Mouse (Mus musculus) lung, postnatal 4 days (tissue): ENCODE measurements around the gene Vps41.

ENCODE experiments used
- DNase-seq, 2 experiments: peaks; one replicate each; pipeline ENCODE4 v3.0.0; 2021

The Vps41 gene

DNA sequence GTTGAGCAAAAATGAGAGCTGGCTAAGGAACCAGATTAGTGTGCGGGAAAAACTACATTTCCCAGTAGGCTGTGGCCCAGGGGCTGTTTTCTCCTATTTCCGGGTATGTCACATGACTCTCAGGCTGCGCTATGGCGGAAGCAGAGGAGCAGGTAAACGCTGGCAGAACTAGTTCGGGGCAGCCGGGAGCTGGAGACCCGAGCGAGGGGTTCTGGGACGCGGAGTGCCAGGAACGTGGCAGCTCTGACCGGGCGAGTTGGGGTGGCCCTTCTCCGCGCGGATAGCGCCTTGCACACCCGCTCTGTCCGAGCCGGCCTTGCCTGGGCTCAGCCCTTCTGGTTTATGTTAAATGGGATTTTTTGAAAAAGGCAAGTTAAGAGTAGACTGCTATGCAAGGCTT, at the start of gene Vps41:
Vps41 (plus strand) TSS at position 102 of the 400 bp plus-strand sequence.
- peak; percentile 78 to 80 for DNase-seq

GRCm38 (mm10) chr13:18698518-18699065, 18.5 kb upstream of the Vps41 start:
- DNase-seq, result no peak

DNA sequence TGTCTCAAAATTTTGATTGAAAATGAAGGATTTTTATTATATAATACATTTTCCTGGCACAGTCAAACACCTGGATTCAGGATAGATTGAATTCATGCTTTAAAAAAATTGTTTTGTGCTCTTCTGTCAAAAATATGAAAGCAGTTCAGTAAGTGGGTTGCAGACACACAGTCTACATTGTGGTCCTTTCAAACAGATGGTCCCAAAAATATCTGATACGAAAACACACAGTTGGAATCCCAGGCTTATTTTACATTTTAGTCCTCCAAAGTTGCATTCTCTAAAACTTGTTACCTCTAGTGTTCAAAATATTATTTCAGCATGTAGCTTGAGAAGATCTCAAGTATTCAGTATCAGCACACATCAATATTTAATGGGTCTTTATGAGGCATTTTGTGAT, 5.4 kb upstream of the Vps41 start:
- no peak for DNase-seq

DNA sequence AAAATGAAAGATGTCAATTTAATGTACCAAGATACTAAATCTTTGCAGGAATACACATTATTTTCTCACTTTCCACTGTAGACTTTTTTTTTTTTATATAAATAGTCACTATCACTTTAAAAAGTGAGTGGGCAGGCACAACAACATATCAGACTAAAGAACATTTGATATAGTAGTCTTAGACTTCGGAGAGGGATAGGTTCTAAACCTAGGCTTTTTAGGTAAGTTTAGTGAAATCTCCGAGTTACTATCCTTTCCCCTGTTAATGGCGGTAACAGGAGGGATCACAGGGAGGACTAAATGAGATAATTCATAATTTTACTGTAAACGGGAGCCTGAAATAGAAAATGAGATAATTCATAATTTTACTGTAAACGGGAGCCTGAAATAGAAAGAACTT, 379 bp upstream of the Vps41 start:
- no peak for DNase-seq

DNA sequence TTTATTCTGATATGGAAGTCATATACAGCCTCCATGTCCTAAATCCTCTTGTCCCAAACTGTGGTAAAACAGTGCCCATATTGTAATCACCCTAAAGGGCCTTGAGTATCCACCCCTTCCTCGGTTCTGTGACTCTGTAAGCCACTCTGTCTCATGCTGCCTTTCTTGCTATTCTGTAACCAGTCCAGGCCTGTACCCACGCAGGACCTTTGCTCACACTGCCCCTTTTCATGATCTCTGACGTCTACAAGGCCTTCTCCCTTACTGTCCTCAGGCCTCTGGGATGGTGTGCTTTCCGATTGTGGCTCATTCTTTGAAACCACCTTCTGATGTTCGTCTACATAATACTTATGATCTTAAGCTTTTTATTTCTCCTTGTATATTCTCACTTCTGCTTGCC, 1.4 kb downstream of the Vps41 start:
- no peak for DNase-seq

GRCm38 (mm10) chr13:18730666-18731065, 13.6 kb downstream of the Vps41 start:
- DNase-seq, result no peak

DNA sequence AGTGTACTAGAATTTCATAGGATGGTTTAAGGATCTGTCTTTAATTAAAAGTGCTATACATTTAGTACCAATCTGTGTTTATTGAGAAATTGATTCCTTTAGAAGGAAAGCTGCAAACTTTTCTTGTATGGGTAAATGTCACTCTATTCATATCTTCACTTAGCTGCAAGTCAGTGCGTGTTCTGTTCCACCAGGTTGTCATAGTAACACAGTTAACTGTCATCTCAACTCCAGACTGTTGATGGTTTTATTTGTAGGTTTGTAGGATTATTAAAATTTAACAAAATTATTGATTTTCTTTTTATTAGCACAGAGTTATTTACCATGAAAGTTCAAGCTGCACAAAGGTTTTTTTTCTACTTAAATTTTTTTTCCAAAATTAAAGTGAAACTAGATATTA, 19.5 kb downstream of the Vps41 start:
- no peak for DNase-seq

- DNase-seq, result no peak
Observed at GRCm38 (mm10) chr13:18743575-18744265, 26.6 kb downstream of the Vps41 start.

DNA sequence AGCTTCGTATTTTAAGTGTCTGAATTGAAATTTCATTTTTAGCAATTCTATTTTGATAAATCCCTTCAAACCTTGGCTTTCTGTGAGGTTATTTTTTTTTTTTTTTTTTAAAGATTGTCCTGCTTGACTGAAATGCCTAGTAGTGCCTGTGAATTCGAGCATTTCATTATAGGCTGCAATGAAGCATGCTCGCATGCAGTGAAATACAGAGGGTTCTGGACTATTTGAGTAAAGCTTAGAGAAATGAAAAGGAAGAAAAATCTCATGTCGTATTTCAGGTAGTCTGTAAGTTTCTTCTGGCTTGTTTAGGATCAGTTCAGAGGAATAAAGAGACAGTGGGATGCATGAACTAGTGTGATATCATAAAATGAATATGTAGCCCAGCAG, 27.2 kb downstream of the Vps41 start:
- DNase-seq, result no peak

DNA sequence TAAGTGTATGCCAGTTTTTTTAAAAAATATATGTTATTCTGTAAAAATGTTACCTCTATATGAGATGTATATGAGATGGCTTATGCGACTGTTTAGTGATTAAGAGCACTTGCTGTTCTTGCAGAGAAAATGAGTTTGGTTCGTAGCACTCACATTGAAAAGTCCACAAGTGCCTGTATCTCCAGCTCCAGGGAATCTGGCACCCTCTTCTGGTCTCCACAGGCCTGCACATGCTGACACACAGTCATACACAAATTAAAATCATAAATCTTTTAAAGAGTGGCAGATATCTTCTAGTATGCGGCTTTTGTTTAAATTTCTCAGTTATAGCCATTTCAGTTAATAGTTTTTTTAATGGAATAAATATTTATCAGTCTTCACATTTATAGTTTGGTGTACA, 40.9 kb downstream of the Vps41 start:
- DNase-seq, result no peak

- no peak for DNase-seq
Observed at GRCm38 (mm10) chr13:18759361-18760056, 42.4 kb downstream of the Vps41 start.

- DNase-seq, result no peak
Observed at GRCm38 (mm10) chr13:18761452-18761851, 44.4 kb downstream of the Vps41 start.

DNA sequence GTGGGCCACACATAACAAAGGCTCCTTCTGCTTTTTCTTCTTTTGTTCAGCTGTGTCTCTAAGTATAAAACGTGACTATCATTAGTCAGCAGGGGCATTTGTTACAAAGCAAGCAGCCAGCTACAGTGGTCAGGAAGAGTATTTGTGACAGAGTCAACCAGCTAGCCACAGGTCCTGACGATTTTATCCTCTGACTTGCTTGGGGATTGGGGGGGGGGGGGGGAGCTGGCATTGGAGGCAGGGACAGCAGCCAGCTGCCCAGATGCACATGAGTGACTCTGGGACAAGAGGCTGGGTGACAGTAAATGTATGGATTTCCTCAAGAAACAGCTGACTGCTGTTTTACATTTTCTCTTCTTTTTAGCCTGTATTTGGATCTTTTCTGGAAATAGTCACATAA, 50.8 kb downstream of the Vps41 start:
- DNase-seq, result no peak

DNA sequence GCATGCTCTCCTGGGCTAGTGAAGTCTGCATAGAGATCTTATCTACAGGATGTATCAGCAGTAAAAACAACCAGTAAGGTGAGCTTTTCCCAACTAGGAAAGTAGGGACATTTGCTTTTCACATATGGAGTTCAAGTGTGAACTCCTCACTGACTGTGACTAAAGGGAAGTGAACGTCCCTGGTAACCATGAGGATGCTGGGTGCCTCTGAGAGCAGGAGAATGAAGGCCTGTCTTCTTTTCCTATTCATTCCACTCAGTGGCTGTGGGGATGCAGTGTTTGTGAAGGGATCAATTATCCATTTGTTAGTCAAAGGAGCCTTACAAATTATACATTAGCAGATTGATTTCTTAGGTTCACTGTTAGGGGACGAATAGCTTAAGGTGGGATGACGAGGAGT, 51.4 kb downstream of the Vps41 start:
- no peak for DNase-seq

- DNase-seq, result no peak
Observed at GRCm38 (mm10) chr13:18773437-18774198, 56.5 kb downstream of the Vps41 start.

DNA sequence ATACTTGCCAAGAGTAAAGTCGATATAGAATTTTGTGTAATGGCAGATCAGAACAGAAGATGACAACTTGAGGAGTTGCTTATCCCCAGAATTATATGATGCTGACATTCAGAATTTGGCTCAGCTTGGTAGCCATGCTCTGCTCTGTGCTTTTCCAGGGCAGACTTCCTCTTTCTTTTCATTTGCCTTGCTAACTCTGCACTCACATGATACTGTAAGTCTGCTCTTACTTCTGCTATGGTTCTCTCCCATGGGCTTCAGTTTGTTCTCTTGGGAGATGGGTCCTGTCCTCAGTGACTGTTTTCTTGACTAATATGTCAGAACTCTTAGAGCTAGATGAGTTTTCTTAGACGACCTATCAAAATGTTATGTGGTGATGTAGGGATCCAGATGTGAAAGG, 64.2 kb downstream of the Vps41 start:
- no peak for DNase-seq

- DNase-seq, result no peak
Observed at GRCm38 (mm10) chr13:18785702-18786101, 68.6 kb downstream of the Vps41 start.

DNA sequence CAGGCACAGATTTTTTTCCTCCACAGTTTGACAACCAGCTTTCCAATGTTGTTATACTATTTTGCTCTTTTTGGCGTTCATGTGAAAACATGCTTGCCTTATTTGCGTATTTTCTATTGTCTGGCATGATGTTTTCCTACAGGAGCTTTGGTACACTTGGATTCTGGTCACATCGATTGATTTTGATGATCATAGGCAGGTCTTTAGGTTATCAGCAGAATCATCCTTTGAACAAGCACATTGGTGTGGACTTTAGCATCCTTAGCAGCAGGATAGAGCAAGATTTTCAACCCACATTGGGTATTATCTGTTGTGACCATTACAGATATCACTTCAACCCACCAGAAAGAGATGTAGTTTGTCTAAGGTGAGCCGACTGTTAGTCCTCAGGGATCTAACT, 71.0 kb downstream of the Vps41 start:
- no peak for DNase-seq

DNA sequence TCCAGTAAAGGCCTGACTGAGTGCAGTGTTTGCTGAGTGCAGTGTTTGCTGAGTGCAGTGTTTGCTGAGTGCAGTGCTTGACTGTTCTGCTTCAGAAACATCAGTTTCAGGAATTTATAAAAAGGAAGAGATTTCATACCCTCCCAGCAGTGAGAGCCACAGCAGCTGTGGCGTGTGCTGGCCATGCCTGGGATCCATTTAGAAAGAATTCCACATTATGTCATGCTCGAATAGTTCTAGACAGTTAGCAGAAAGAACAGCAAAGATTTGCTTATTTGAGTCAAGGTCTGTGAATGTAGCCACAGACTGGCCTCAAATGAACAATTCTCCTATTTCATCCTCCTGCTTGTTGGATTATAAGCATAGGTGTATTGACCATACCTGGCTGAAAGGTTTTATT, 71.6 kb downstream of the Vps41 start:
- no peak for DNase-seq

GRCm38 (mm10) chr13:18789662-18790061, 72.6 kb downstream of the Vps41 start:
- DNase-seq, result no peak

DNA sequence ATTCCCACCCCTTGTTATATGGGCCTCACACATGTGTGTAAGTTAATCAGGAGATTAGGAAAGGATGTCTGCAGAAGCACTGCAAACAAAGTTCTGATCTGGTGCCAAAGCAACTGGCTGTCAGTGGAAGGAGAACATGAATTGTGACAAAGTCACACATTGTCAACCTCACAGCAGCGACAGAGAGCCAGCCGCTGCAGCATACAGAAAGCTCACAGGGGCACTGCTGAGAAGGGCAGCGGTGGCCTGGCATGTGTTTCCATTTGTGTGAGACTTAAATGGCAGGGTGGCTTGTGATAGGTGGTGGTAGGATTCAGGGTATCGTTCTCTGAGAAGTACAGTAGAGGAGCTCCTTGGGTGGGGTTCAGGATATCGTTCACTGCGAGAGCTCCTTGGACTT, 73.0 kb downstream of the Vps41 start:
- DNase-seq, result no peak

DNA sequence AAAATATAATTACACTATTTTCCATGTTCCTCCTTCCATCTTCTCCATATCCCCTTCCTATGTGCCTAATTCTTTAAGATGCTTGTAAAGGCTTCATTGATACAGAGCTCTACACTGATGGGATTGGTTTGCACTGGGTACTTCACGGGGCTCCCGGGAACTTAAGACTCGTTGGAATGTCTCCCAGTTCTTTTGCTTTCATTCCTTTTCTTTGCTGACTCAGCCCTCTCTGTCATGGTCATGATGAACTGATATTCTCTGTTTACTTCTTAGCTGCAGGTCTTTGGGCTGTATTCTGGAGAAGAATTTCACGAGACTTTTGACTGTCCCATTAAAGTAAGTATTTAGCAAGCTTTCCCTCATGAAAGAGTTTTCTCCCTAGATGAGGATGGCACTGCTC, 74.2 kb downstream of the Vps41 start:
- DNase-seq, result no peak

GRCm38 (mm10) chr13:18791724-18792123, 74.6 kb downstream of the Vps41 start:
- DNase-seq, result no peak

DNA sequence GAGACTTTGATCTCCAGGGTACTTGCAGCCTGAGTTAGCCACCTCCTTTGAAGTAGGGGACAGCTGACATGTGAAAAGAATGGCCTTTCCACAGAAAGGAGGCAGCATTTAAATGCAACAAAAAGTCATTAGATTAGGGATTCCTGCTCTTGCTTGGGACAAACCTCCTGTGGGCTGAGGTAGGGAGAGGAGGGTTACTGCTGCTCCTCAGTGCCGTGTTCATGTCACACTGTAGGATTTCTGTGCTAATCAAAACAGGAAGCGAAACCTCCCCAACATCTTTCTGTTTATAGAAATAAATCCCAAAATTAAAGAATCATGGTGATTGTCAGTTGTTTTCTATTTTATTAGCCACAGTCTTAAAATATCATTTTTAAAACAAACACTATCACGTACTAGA, 77.4 kb downstream of the Vps41 start:
- no peak for DNase-seq
